Mouse (Mus musculus) spleen, postnatal 0 days (tissue): ENCODE results near the gene Eaf1. TPM values are rescaled to one million over a fixed set of nuclear protein-coding genes. Genes with fewer than 3 reads are reported as not detected.

Experiments
- polyA plus RNA-seq: library from polyadenylated mRNA; unstranded; fragments of >200 nt; fragmentation: Nextera tagmentation; extraction: Ambion mirVana; gene quantifications from 2 replicates; pipeline ENCODE4 v1.2.1, GENCODE M21; 2015

Eaf1 gene
- polyA plus RNA-seq = 19.8 and 20.8 TPM in 2 replicates

GRCm38 (mm10) chr14:31494349-31494974 is at the start of gene Eaf1:
Eaf1 (plus strand) TSS chr14:31494399.

GRCm38 (mm10) chr14:31494975-31495455 is 816 bp downstream of the Eaf1 start, which contains the start of gene Mettl6:
Mettl6 (minus strand) TSS chr14:31495040.

Other genes with a start within 250 kb of the Eaf1 start
- gene Phf7, start 243.1 kb upstream of the Eaf1 start, polyA plus RNA-seq = 12.9 TPM in 2 replicates
- 36.9 TPM in 2 replicates for gene Bap1, start 242.9 kb upstream of the Eaf1 start, polyA plus RNA-seq
- 0.50 and 0.70 TPM in 2 replicates for gene Dnah1, start 170.5 kb upstream of the Eaf1 start, polyA plus RNA-seq
- 17.7 and 20.7 TPM in 2 replicates for gene Capn7, start 157.8 kb upstream of the Eaf1 start, polyA plus RNA-seq
- 20.2 and 31.5 TPM in 2 replicates for gene Sh3bp5, start 58.3 kb upstream of the Eaf1 start, polyA plus RNA-seq
- 42.0 and 50.2 TPM in 2 replicates for gene Mettl6, start 641 bp downstream of the Eaf1 start, polyA plus RNA-seq
- 0.34 and 0.97 TPM in 2 replicates for gene Colq, start 96.9 kb downstream of the Eaf1 start, polyA plus RNA-seq
- 0.12 TPM in 1 of 2 replicates, not detected in the other for gene Gm49387, start 146.5 kb downstream of the Eaf1 start, polyA plus RNA-seq
- gene Btd, start 146.6 kb downstream of the Eaf1 start, polyA plus RNA-seq = 9.9 and 12.0 TPM in 2 replicates
- gene Hacl1, start 146.9 kb downstream of the Eaf1 start, polyA plus RNA-seq = 15.0 and 15.1 TPM in 2 replicates